Mouse (Mus musculus): ENCODE measurements around the gene Plekhh3. TPM values are rescaled to one million over a fixed set of nuclear protein-coding genes. Genes with fewer than 3 reads are reported as not detected.
"Not testable (repeated sequence)": the region's sequence is repeated elsewhere in the genome, so short reads cannot be mapped to it uniquely, and the experiment has no call there.

Gene Plekhh3
- polyA plus RNA-seq, 2 experiments, result 17.4 to 20.5 TPM

DNA sequence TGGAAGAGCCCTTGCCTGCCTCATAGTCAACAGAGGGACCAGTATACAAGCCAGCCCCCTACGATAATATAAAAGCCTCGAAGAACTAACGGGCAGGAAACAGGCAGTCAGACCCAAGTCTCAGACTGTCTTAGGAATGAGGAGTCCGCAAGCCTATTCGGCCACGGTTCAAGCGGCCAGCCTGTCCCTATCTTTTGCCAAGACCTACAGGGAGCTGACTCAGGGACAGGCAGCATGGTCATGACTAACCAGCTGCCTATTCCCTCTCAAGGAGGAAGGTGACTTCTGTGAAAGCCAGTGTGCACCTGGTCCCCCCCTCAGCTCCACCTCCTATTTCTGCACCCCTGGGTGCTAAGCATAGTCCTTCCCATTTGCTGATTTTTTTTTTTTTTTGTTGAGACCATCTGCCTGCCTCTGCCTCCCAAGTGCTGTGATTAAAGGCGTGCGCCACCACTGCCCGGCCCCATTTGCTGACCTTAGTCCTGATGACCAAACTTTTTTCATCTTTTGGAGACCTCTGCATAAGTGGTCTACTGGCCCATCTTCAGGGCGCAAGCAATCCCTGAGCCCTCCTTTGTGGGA, 42.1 kb downstream of the Plekhh3 start:
- no peak for ATAC-seq (ENCODE audit: low FRiP score, low read depth)
- no peak overlapping the region for H3K4me2 ChIP-seq (replicated peaks; ENCODE audit: low read depth, low read length, severe bottlenecking)
- no peak for TF ChIP-seq POLR2A (IDR thresholded peaks at IDR 0.05; ENCODE audit: borderline replicate concordance, extremely low read depth, insufficient read depth, insufficient read length)
- no peak for DNase-seq (ENCODE audit: low spot score)
- H3K4me3 ChIP-seq (replicated peaks; ENCODE audit: low read length), result no peak overlapping the region
- H3K27ac ChIP-seq (replicated peaks; ENCODE audit: low read depth, low read length), result no peak overlapping the region
- no peaks in the 10 kb centered on the region for H3K9me3 ChIP-seq (ENCODE audit: control insufficient read depth, low read length)
- no peaks in the 10 kb centered on the region for H3K27me3 ChIP-seq (ENCODE audit: control insufficient read depth, insufficient read depth, low read length)
- no peak overlapping the region for H3K9ac ChIP-seq (ENCODE audit: low read depth, low read length, severe bottlenecking)
- peaks cover 20% of the 10 kb centered on the region for H3K36me3 ChIP-seq (ENCODE audit: control insufficient read depth, insufficient read depth, low read length)
- no peaks in the 10 kb centered on the region for H3K4me1 ChIP-seq (ENCODE audit: control insufficient read depth, insufficient read depth, low read length)
- 85% methylated on average over 11 of the region's 11 CpGs for WGBS

DNA sequence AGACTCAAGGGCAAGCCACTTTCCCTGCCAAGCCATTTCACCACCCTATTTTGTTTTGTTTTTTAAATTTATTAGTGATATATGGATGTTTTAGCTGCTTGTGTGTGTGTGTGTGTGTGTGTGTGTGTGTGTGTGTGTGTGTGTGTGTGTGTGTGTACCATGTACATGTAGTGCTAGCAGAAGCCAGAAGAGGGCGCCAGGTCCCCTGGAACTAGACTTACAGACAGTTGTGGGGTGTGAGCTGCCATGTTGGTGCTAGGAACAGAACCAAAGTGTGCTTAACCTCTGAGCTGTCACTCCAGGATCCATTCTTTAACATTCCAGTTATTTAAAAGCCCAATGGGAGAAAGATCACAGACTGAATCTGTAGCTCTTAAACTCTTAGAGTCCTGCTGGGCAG, 44.1 kb downstream of the Plekhh3 start:
- H3K27me3 ChIP-seq (ENCODE audit: control insufficient read depth, insufficient read depth, low read length), result no peaks in the 10 kb centered on the region
- DNase-seq (ENCODE audit: low spot score) (no peak), ATAC-seq (ENCODE audit: low FRiP score, low read depth) (no peak)
- H3K4me1 ChIP-seq (ENCODE audit: control insufficient read depth, insufficient read depth, low read length), result no peaks in the 10 kb centered on the region
- no peak overlapping the region for H3K27ac ChIP-seq (replicated peaks; ENCODE audit: low read depth, low read length)
- no peak overlapping the region for H3K9ac ChIP-seq (ENCODE audit: low read depth, low read length, severe bottlenecking)
- H3K9me3 ChIP-seq (ENCODE audit: control insufficient read depth, low read length), result no peaks in the 10 kb centered on the region
- no peak overlapping the region for H3K4me3 ChIP-seq (replicated peaks; ENCODE audit: low read length)
- H3K36me3 ChIP-seq (ENCODE audit: control insufficient read depth, insufficient read depth, low read length), result peaks cover 33% of the 10 kb centered on the region
- no peak for TF ChIP-seq POLR2A (IDR thresholded peaks at IDR 0.05; ENCODE audit: borderline replicate concordance, extremely low read depth, insufficient read depth, insufficient read length)
- no peak overlapping the region for H3K4me2 ChIP-seq (replicated peaks; ENCODE audit: low read depth, low read length, severe bottlenecking)
- WGBS, result 83% methylated on average over 1 of the region's 1 CpGs

DNA sequence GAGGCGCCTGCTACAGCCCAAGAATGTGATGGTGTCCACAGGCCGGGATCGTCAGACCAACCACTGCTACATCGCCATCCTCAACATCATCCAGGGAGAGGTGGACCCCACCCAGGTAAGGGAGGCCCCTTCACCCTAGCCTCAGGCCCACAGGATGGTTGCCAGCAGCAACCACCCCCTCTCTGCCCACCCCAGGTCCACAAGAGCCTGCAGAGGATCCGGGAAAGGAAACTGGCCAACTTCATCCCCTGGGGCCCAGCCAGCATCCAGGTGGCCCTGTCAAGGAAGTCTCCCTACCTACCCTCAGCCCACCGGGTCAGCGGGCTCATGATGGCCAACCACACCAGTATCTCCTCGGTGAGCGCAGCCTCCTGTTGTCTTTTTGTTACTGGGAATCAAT, 46.1 kb downstream of the Plekhh3 start:
- not testable (repeated sequence) for H3K4me1 ChIP-seq (ENCODE audit: control insufficient read depth, insufficient read depth, low read length); H3K27ac ChIP-seq (replicated peaks; ENCODE audit: low read depth, low read length); H3K9me3 ChIP-seq (ENCODE audit: control insufficient read depth, low read length); DNase-seq (ENCODE audit: low spot score); ATAC-seq (ENCODE audit: low FRiP score, low read depth); H3K4me2 ChIP-seq (replicated peaks; ENCODE audit: low read depth, low read length, severe bottlenecking); H3K4me3 ChIP-seq (replicated peaks; ENCODE audit: low read length); H3K9ac ChIP-seq (ENCODE audit: low read depth, low read length, severe bottlenecking); H3K27me3 ChIP-seq (ENCODE audit: control insufficient read depth, insufficient read depth, low read length)
- 93% methylated on average over 4 of the region's 9 CpGs for WGBS
- peaks cover 33% of the 10 kb centered on the region for H3K36me3 ChIP-seq (ENCODE audit: control insufficient read depth, insufficient read depth, low read length)

- not testable (repeated sequence) for H3K9me3 ChIP-seq (ENCODE audit: control insufficient read depth, low read length); DNase-seq (ENCODE audit: low spot score); H3K27ac ChIP-seq (replicated peaks; ENCODE audit: low read depth, low read length); H3K4me1 ChIP-seq (ENCODE audit: control insufficient read depth, insufficient read depth, low read length); H3K9ac ChIP-seq (ENCODE audit: low read depth, low read length, severe bottlenecking); H3K4me3 ChIP-seq (replicated peaks; ENCODE audit: low read length); H3K4me2 ChIP-seq (replicated peaks; ENCODE audit: low read depth, low read length, severe bottlenecking); ATAC-seq (ENCODE audit: low FRiP score, low read depth); H3K27me3 ChIP-seq (ENCODE audit: control insufficient read depth, insufficient read depth, low read length)
- 92% methylated on average over 8 of the region's 8 CpGs for WGBS
- peaks cover 33% of the 10 kb centered on the region for H3K36me3 ChIP-seq (ENCODE audit: control insufficient read depth, insufficient read depth, low read length)
These were observed 46.7 kb downstream of the Plekhh3 start for GRCm38 (mm10) chr11:101124494-101124893.

GRCm38 (mm10) chr11:101120545-101121188, 50.5 kb downstream of the Plekhh3 start:
- WGBS, result 23% methylated on average over 19 of the region's 19 CpGs
- Histone ChIP-seq H3K4me1 (ENCODE audit: control insufficient read depth, insufficient read depth, low read length) (peaks cover 18% of the 10 kb centered on the region), H3K4me3 (replicated peaks; ENCODE audit: low read length) (peak overlapping the region; percentile 91), H3K27ac (replicated peaks; ENCODE audit: low read depth, low read length) (peak overlapping the region; percentile 88), H3K27me3 (ENCODE audit: control insufficient read depth, insufficient read depth, low read length) (no peaks in the 10 kb centered on the region), H3K9me3 (ENCODE audit: control insufficient read depth, low read length) (no peaks in the 10 kb centered on the region), H3K36me3 (ENCODE audit: control insufficient read depth, insufficient read depth, low read length) (peaks cover 27% of the 10 kb centered on the region), H3K9ac (ENCODE audit: low read depth, low read length, severe bottlenecking) (peak overlapping the region; percentile 75), H3K4me2 (replicated peaks; ENCODE audit: low read depth, low read length, severe bottlenecking) (peak overlapping the region; percentile 79)
- no peak for TF ChIP-seq POLR2A (IDR thresholded peaks at IDR 0.05; ENCODE audit: borderline replicate concordance, extremely low read depth, insufficient read depth, insufficient read length)
- DNase-seq (ENCODE audit: low spot score) (no peak), ATAC-seq (ENCODE audit: low FRiP score, low read depth) (no peak)

Data from limb, embryonic 14.5 days (tissue).